Mouse (Mus musculus) kidney, embryonic 16.5 days (tissue): Measurements from ENCODE around the gene P2rx5. TPM values are rescaled to one million over a fixed set of nuclear protein-coding genes. Genes with fewer than 3 reads are reported as not detected.

Source experiments
- ATAC-seq: fragments of 200-750 bp; cut with Nextera tagmentation; 2 replicates; pipeline ENCODE4 v1.8.0; 2017; ENCODE audit warnings: moderate TSS enrichment; ENCODE audit not compliant: low FRiP score, low TSS enrichment
- H3K27ac ChIP-seq: fragments of 300-500 bp; sonication (generic); 2 replicates; pipeline ENCODE4 v1.5.1; 2014; ENCODE audit warnings: low read length
- H3K27me3 ChIP-seq: fragments of 300-500 bp; sonication (generic); 2 replicates; pipeline ENCODE4 v1.6.1; 2014; ENCODE audit warnings: low read length, control low read depth, mixed read lengths; ENCODE audit not compliant: insufficient read depth
- H3K36me3 ChIP-seq: fragments of 300-500 bp; sonication (generic); 2 replicates; pipeline ENCODE4 v1.6.1; 2014; ENCODE audit warnings: low read length, control low read depth, mixed read lengths; ENCODE audit not compliant: insufficient read depth
- H3K4me1 ChIP-seq: fragments of 300-500 bp; sonication (generic); 2 replicates; pipeline ENCODE4 v1.6.1; 2014; ENCODE audit warnings: low read length, control low read depth, mixed read lengths; ENCODE audit not compliant: insufficient read depth
- H3K4me2 ChIP-seq: fragments of 300-500 bp; sonication (generic); replicated peaks from 2 replicates; pipeline ENCODE4 v1.6.1; 2014; ENCODE audit warnings: low read depth, low read length
- H3K4me3 ChIP-seq: fragments of 300-500 bp; sonication (generic); 2 replicates; pipeline ENCODE4 v1.5.1; 2014; ENCODE audit warnings: mild to moderate bottlenecking, low read length
- H3K9ac ChIP-seq: fragments of 300-500 bp; sonication (generic); replicated peaks from 2 replicates; pipeline ENCODE4 v1.6.1; 2014; ENCODE audit warnings: low read length
- H3K9me3 ChIP-seq: fragments of 300-500 bp; sonication (generic); 2 replicates; pipeline ENCODE4 v1.6.1; 2016; ENCODE audit warnings: low read length, control low read depth
- WGBS: fragments of 180-500 bp; shearing (Covaris S2); extraction: QIAGEN DNeasy Blood & Tissue Kit; methylation state at CpG from one replicate; pipeline ENCODE4 v1.1.7; 2014; 5-methylcytosine and 5-hydroxymethylcytosine counted together
- polyA plus RNA-seq: library from polyadenylated mRNA; unstranded; fragments of >200 nt; fragmentation: Nextera tagmentation; extraction: Ambion mirVana; gene quantifications from 2 replicates; pipeline ENCODE4 v1.2.1, GENCODE M21; 2015

P2rx5 gene
- polyA plus RNA-seq, 1 experiment from 2014 or later, result 0.81 TPM

DNA sequence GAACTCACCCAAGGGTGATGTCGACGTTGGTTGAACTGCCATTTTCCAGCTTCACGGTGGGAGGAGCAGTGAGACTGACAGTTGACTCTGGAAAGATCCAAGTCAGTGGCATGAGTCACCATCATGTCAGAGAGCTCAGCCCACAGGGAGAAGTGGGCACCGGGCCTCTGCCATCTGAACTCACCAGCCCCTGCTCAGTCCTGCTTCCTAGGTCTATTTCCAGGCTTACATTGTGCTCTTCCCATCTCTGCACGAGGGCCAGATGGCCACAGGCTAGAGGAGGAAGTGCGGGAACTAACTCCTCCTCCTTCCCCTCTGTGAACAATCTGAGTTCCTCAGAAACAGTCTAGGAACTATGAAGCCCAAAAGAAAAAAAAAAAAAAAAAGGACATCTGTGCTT lies 32.8 kb downstream of the P2rx5 start:
- H3K4me3 ChIP-seq, result no peak overlapping the region
- no peaks in the 10 kb centered on the region for H3K9me3 ChIP-seq
- H3K36me3 ChIP-seq, result peaks cover 20% of the 10 kb centered on the region
- no peak overlapping the region for H3K9ac ChIP-seq
- 0 out of 2 replicates have a peak, but pooled peaks cover 4% of the 10 kb centered on the region for H3K4me1 ChIP-seq
- no peak overlapping the region for H3K27ac ChIP-seq
- no peak overlapping the region for H3K4me2 ChIP-seq
- no peak for ATAC-seq
- H3K27me3 ChIP-seq, result no peaks in the 10 kb centered on the region
- WGBS, result 75% methylated on average over 6 of the region's 6 CpGs

DNA sequence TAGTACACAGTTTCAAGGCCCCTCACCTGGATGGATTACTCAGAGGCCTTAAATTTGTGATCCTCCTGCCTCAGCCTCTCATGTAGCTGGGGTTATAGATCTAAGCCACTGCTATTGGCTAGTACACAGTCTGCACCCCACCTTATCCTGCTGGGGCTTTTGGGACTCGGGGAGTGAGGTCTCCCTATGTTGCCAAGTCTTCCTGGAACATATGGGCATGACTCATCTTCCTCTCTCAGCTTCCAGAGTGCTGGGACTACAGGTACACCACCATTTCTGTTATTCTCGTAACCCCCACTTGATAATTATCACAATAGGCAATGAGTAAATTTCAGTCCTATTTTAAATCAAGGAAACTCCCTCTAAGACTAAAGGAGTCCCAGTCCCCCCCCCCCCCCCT lies 34.2 kb downstream of the P2rx5 start:
- Histone ChIP-seq H3K9me3 (no peaks in the 10 kb centered on the region), H3K4me2 (no peak overlapping the region), H3K27ac (no peak overlapping the region), H3K27me3 (no peaks in the 10 kb centered on the region), H3K4me3 (no peak overlapping the region), H3K36me3 (peaks cover 9% of the 10 kb centered on the region; the same call in 1 of the 2 replicates), H3K4me1 (peaks cover 10% of the 10 kb centered on the region), H3K9ac (no peak overlapping the region)
- 78% methylated on average over 2 of the region's 2 CpGs for WGBS
- ATAC-seq, result no peak

DNA sequence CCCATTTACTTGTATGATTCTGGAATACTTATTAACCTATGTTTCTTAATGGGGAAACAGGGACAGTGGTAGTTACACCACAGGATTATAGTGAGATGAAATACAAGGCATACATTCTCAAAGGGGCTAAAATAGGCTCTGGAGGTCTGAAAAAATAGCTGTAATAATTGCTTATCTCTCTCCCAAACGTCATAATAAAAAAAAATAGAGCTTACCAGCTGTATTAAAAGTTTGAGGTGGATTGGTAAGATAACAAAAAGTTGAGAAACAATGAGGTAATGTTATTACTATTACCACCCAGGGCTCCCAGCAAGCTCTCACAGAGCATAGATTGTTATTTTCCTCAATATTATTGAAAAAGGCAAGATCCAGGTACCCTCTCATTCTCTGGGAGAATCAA lies 38.0 kb downstream of the P2rx5 start:
- Histone ChIP-seq H3K9ac (peak overlapping the region; percentile 87), H3K9me3 (no peaks in the 10 kb centered on the region), H3K36me3 (no peaks in the 10 kb centered on the region), H3K27ac (no peak overlapping the region), H3K27me3 (no peaks in the 10 kb centered on the region), H3K4me3 (peak overlapping the region; percentile 78), H3K4me2 (peak overlapping the region; percentile 89), H3K4me1 (peaks cover 15% of the 10 kb centered on the region)
- no peak for ATAC-seq
- 9% methylated on average over 1 of the region's 1 CpGs for WGBS

DNA sequence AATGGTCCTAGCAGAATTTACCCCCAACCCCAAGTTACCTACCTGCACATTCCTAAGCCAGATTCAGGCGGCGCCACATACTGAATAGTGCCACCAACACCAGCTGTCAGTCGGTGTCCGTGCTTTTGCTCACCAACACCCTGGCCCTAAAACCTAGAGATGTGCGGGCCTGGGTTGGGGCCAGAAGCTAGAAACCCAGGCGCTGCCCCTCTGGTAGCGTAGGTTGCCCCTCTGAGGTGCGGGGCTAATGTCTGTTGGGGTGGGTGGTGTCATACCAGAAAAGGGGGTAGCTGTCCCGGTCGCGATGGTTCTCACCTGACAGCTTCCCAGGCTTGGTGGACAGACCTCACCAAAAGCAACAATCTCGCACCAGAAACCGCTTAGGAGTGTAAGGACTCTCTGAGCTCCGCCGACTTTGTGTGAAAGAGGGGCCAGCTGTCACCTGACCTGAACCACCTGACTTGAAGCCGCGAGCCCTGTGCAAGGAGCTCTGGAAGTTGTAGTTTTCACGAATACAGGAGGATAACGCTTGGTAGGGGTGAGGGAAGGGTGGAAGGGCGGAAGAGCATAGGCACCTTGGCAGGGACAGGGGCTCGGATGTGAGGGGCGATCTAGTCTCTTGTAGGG lies 38.5 kb downstream of the P2rx5 start, which contains the start of gene Ctns:
Ctns (minus strand) TSS at position 440 of the 627 bp plus-strand sequence.
- H3K4me2 ChIP-seq, result peak within 1 kb of the TSS; percentile 89
- no peaks in the 10 kb centered on the region for H3K36me3 ChIP-seq
- H3K9ac ChIP-seq, result peak within 1 kb of the TSS; percentile 87
- H3K4me3 ChIP-seq, result peak within 1 kb of the TSS; percentile 78
- H3K4me1 ChIP-seq, result peaks cover 15% of the 10 kb centered on the region
- peak; percentile 97 for ATAC-seq
- H3K9me3 ChIP-seq, result no peaks in the 10 kb centered on the region
- no peak within 1 kb of the TSS for H3K27ac ChIP-seq
- 2% methylated on average over 22 of the region's 22 CpGs for WGBS
- no peaks in the 10 kb centered on the region for H3K27me3 ChIP-seq

DNA sequence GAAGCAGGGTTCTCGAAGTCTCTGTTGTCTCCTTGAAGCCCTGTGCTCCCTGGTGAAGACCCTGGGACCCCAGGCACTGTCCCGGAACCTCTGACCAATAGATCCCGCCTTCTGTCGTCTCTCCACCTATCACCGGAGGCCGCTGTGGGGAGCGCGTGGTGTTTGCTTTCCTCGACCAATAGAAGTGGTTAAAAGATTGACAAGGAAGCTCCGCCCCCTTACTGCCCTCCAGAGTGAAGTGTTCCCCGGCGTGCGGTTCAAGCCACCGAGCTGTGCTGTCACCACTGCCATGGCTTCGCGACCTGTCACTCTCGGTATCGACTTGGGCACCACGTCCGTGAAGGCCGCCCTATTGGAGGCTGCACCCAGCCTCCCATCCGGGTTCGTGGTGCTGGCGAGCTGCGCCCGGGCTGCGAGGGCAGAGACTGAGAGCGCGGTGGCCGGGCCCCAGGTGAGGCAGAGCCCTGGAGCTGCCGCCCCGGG lies 39.0 kb downstream of the P2rx5 start, which contains the start of gene Shpk:
Shpk (plus strand) TSS at position 231 of the 483 bp plus-strand sequence.
- Histone ChIP-seq H3K4me3 (peak within 1 kb of the TSS; percentile 78), H3K9ac (peak within 1 kb of the TSS; percentile 87), H3K27ac (no peak within 1 kb of the TSS), H3K4me2 (peak within 1 kb of the TSS; percentile 89), H3K9me3 (no peaks in the 10 kb centered on the region), H3K4me1 (peaks cover 15% of the 10 kb centered on the region), H3K27me3 (no peaks in the 10 kb centered on the region), H3K36me3 (no peaks in the 10 kb centered on the region)
- under 1% methylated on average over 32 of the region's 32 CpGs for WGBS
- peak; percentile 98 for ATAC-seq

DNA sequence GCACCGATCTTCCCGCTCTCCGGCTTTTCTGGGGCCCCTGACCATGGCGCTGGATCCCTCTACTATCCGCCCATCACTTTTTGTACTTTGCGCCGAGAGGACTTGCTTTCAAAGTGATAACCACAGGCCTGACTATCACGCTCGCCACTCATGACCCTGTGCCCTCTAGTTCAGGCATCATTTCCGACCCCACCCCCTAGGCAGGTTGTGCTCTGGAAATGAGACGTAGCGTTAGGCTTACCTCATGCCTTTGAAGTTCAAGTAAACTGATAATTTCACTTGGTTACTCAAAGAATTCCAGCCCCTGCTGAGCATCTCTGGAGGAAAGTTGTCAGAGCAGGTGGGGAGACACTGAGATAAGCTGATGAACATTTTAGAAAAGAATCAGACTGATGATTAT lies 39.7 kb downstream of the P2rx5 start:
- no peaks in the 10 kb centered on the region for H3K9me3 ChIP-seq

DNA sequence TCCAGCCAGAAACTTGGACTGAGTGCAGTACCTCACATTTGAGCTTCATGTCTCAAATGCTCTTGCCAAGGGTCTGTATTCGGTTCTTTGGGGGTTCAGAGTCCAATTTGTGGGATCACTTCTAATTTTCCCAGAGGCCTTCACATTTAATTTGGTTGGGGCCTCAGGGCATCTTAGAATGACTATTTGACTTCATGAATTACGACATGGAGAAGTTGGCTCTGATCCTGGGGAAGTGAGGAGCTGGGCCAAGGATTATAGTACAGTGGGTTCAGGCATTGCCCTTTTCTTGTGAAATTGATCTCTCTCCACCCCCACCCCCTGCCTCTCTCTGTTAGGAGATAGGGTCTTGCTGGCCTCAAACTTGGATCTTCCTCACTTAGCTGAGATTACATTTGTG lies 40.8 kb downstream of the P2rx5 start:
- Histone ChIP-seq H3K9me3 (no peaks in the 10 kb centered on the region), H3K9ac (no peak overlapping the region), H3K27ac (no peak overlapping the region), H3K4me3 (no peak overlapping the region), H3K36me3 (no peaks in the 10 kb centered on the region), H3K4me1 (peaks cover 15% of the 10 kb centered on the region), H3K27me3 (no peaks in the 10 kb centered on the region), H3K4me2 (no peak overlapping the region)
- WGBS, result 74% methylated on average over 2 of the region's 2 CpGs
- no peak for ATAC-seq

More for the DNA sequence above, 39.7 kb downstream of the P2rx5 start:
- peak overlapping the region; percentile 78 for H3K4me3 ChIP-seq
- no peak for ATAC-seq
- peak overlapping the region; percentile 87 for H3K9ac ChIP-seq
- H3K27ac ChIP-seq, result no peak overlapping the region
- H3K4me2 ChIP-seq, result peak overlapping the region; percentile 89
- peaks cover 15% of the 10 kb centered on the region for H3K4me1 ChIP-seq
- 4% methylated on average over 12 of the region's 12 CpGs for WGBS
- H3K27me3 ChIP-seq, result no peaks in the 10 kb centered on the region
- no peaks in the 10 kb centered on the region for H3K36me3 ChIP-seq

DNA sequence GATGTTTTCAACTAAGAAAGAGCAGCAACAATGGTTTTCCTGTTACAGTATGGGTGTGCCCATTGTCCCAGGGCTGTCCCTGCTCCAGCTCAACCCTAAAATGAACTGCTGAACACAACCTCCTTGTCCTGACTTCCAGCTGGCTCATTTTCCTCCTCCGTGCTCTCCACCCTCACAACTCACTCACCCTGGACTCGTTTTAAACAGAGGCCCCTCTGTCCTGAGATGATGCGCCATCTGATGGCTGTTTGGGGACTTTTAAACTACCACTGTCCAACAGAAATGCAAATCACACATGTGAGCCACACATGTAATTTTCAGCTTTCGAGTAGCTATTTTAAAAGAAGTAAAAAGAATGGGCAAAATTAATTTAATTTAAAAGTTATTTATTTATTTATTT lies 41.4 kb downstream of the P2rx5 start:
- 36% methylated on average over 4 of the region's 4 CpGs for WGBS
- Histone ChIP-seq H3K4me2 (no peak overlapping the region), H3K27ac (no peak overlapping the region), H3K9me3 (no peaks in the 10 kb centered on the region), H3K36me3 (no peaks in the 10 kb centered on the region), H3K4me3 (no peak overlapping the region), H3K9ac (no peak overlapping the region), H3K27me3 (no peaks in the 10 kb centered on the region), H3K4me1 (peaks cover 15% of the 10 kb centered on the region)
- ATAC-seq, result no peak

DNA sequence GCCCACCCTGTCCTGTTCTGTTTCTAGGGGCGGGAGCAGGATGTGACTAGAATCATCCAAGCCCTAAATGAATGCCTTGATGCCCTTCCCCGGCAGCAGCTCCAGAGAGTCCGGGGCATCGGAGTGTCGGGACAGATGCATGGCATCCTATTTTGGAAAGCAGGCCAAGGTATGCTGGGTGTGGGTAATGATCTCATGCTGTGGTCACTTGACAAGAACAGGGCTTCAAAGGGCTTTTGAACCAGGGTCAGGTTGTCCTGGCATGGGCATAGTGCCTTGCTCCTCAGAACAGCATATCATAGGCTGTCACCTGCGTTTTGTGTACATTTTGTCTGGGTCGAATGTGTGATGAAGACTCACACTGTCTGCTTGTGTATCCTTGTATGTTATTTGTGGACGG lies 43.7 kb downstream of the P2rx5 start:
- Histone ChIP-seq H3K9me3 (no peaks in the 10 kb centered on the region), H3K27me3 (no peaks in the 10 kb centered on the region), H3K4me2 (no peak overlapping the region), H3K4me1 (peaks cover 5% of the 10 kb centered on the region; the same call in 1 of the 2 replicates), H3K9ac (no peak overlapping the region), H3K36me3 (no peaks in the 10 kb centered on the region), H3K27ac (no peak overlapping the region), H3K4me3 (no peak overlapping the region)
- 90% methylated on average over 8 of the region's 8 CpGs for WGBS
- no peak for ATAC-seq

DNA sequence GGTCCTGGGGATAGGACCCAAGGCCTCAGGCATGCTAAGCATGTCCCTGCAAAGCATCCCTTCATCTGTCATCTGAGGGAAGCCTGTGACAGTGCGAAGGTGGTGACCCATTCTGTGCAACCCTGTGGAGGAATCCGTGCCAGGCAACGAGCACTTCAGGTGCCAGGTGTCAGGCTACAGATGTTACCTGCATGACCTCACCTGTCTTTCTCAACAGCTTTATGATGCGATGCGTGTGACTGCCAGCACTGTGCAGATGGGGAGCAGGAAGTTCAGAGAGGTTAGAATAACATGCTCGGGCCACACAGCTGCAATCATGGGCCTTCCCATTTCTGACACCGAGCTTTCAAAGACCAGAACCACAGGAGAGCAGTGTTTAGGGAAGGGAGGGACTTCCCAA lies 45.0 kb downstream of the P2rx5 start:
- H3K27me3 ChIP-seq, result no peaks in the 10 kb centered on the region
- no peaks in the 10 kb centered on the region for H3K9me3 ChIP-seq
- no peak for ATAC-seq
- H3K36me3 ChIP-seq, result no peaks in the 10 kb centered on the region
- WGBS, result 21% methylated on average over 7 of the region's 7 CpGs
- no peak overlapping the region for H3K4me2 ChIP-seq
- H3K4me1 ChIP-seq, result no peaks in the 10 kb centered on the region
- H3K9ac ChIP-seq, result no peak overlapping the region
- no peak overlapping the region for H3K4me3 ChIP-seq
- no peak overlapping the region for H3K27ac ChIP-seq
